Mouse (Mus musculus) small intestine, adult 2 months (tissue): ENCODE data around the gene Tmem175.

Experiments used
- CTCF ChIP-seq: fragments of 200-500 bp; IDR thresholded peaks from 2 replicates; pipeline ENCODE4 v1.5.1; 2012; ENCODE audit warnings: low read depth, mild to moderate bottlenecking, control low read depth, inconsistent platforms, low read length, moderate library complexity, mixed read lengths; ENCODE audit not compliant: insufficient replicate concordance, insufficient read length; ENCODE audit errors: extremely low read depth
- POLR2A ChIP-seq: fragments of 200-500 bp; IDR thresholded peaks from 2 replicates; pipeline ENCODE4 v1.6.1; 2012; ENCODE audit warnings: low read depth, mild to moderate bottlenecking, control low read depth, inconsistent platforms, low read length, moderate library complexity

- TF ChIP-seq CTCF (peak; percentile 57; the same call in 1 of the 2 replicates), POLR2A (no peak)
Measured at GRCm38 (mm10) chr5:108670785-108671184, 41.2 kb downstream of the Tmem175 start.
